Mouse (Mus musculus) liver, embryonic 11.5 days (tissue): ENCODE measurements at regions not wholly inside any gene's neighbourhood (a gene's known extent, or its start where the extent isn't known, plus 50 kb on each side); places are given as distances from the start of the nearest gene placed in this dataset.
A peak's percentile ranks its signal among the peaks of the same experiment; 100 is the strongest.

ENCODE experiments used
- ATAC-seq: fragments of 200-750 bp; cut with Nextera tagmentation; replicated peaks from 2 replicates; pipeline ENCODE4 v1.8.0; 2017; ENCODE audit warnings: moderate number of reproducible peaks, mild to moderate bottlenecking, moderate TSS enrichment, moderate library complexity; ENCODE audit not compliant: low FRiP score
- DNase-seq: peaks from one replicate; pipeline ENCODE4 v3.0.0-alpha.2; 2017; ENCODE audit warnings: low spot score
- H3K27ac ChIP-seq: fragments of 300-500 bp; sonication (generic); 2 replicates; pipeline ENCODE4 v1.5.1; 2014; ENCODE audit warnings: mild to moderate bottlenecking, low read depth, low read length, control low read depth
- H3K27me3 ChIP-seq: fragments of 300-500 bp; sonication (generic); replicated peaks from 2 replicates; pipeline ENCODE4 v1.6.1; 2014; ENCODE audit warnings: low read length, mixed read lengths; ENCODE audit not compliant: control insufficient read depth, insufficient read depth
- H3K36me3 ChIP-seq: fragments of 300-500 bp; sonication (generic); 2 replicates; pipeline ENCODE4 v1.6.1; 2014; ENCODE audit warnings: mild to moderate bottlenecking, low read length, moderate library complexity, mixed read lengths; ENCODE audit not compliant: control insufficient read depth, insufficient read depth
- H3K4me1 ChIP-seq: fragments of 300-500 bp; sonication (generic); replicated peaks from 2 replicates; pipeline ENCODE4 v1.6.1; 2014; ENCODE audit warnings: low read length, mixed read lengths; ENCODE audit not compliant: control insufficient read depth, insufficient read depth
- H3K4me2 ChIP-seq: fragments of 300-500 bp; sonication (generic); 2 replicates; pipeline ENCODE4 v1.6.1; 2014; ENCODE audit warnings: mild to moderate bottlenecking, control low read depth, moderate library complexity
- H3K4me3 ChIP-seq: fragments of 300-500 bp; sonication (generic); 2 replicates; pipeline ENCODE4 v1.5.1; 2014; ENCODE audit warnings: low read depth, low read length, control low read depth
- H3K9ac ChIP-seq: fragments of 300-500 bp; sonication (generic); 2 replicates; pipeline ENCODE4 v1.6.1; 2014; ENCODE audit warnings: low read depth, low read length, control low read depth
- H3K9me3 ChIP-seq: fragments of 300-500 bp; sonication (generic); 2 replicates; pipeline ENCODE4 v1.6.1; 2016; ENCODE audit warnings: low read length, inconsistent platforms, mixed read lengths; ENCODE audit not compliant: control insufficient read depth
- WGBS: fragments of 180-500 bp; shearing (Covaris S2); extraction: QIAGEN DNeasy Blood & Tissue Kit; methylation state at CpG from one replicate; pipeline ENCODE4 v1.1.7; 2014; 5-methylcytosine and 5-hydroxymethylcytosine counted together

- Histone ChIP-seq H3K4me2 (no peak overlapping the region), H3K4me1 (no peaks in the 10 kb centered on the region), H3K36me3 (no peaks in the 10 kb centered on the region), H3K4me3 (no peak overlapping the region), H3K9ac (no peak overlapping the region), H3K9me3 (no peaks in the 10 kb centered on the region), H3K27ac (no peak overlapping the region), H3K27me3 (no peaks in the 10 kb centered on the region)
- DNase-seq = no peak
- no peak for ATAC-seq
- 77% methylated on average over 2 of the region's 2 CpGs for WGBS
These were observed 51.8 kb upstream of the 1190002N15Rik start for GRCm38 (mm10) chr9:94589672-94590071.

- no peaks in the 10 kb centered on the region for H3K27me3 ChIP-seq
- DNase-seq = no peak
- ATAC-seq = no peak
- no peak overlapping the region for H3K9ac ChIP-seq
- H3K4me3 ChIP-seq = no peak overlapping the region
- peaks cover 3% of the 10 kb centered on the region; the same call in 1 of the 2 replicates for H3K4me1 ChIP-seq
- no peak overlapping the region for H3K27ac ChIP-seq
- 83% methylated on average over 2 of the region's 2 CpGs for WGBS
- H3K4me2 ChIP-seq = no peak overlapping the region
- H3K9me3 ChIP-seq = no peaks in the 10 kb centered on the region
- H3K36me3 ChIP-seq = no peaks in the 10 kb centered on the region
These were observed 64.7 kb upstream of the Slc9a9 start for GRCm38 (mm10) chr9:94604993-94605392.

- 71% methylated on average over 2 of the region's 2 CpGs for WGBS
These were observed 63.3 kb upstream of the Slc9a9 start for GRCm38 (mm10) chr9:94606422-94606821.

GRCm38 (mm10) chr9:94607011-94607749, 62.5 kb upstream of the Slc9a9 start:
- ATAC-seq (peak; percentile 70), DNase-seq (no peak)
- Histone ChIP-seq H3K9ac (no peak overlapping the region), H3K36me3 (no peaks in the 10 kb centered on the region), H3K4me3 (no peak overlapping the region), H3K4me2 (no peak overlapping the region), H3K27ac (no peak overlapping the region), H3K27me3 (no peaks in the 10 kb centered on the region), H3K9me3 (no peaks in the 10 kb centered on the region), H3K4me1 (peaks cover 3% of the 10 kb centered on the region; the same call in 1 of the 2 replicates)
- WGBS = 65% methylated on average over 13 of the region's 13 CpGs

More at GRCm38 (mm10) chr9:94606422-94606821, 63.3 kb upstream of the Slc9a9 start:
- Histone ChIP-seq H3K27ac (no peak overlapping the region), H3K36me3 (no peaks in the 10 kb centered on the region), H3K4me2 (no peak overlapping the region), H3K27me3 (no peaks in the 10 kb centered on the region), H3K4me3 (no peak overlapping the region), H3K9ac (no peak overlapping the region), H3K9me3 (no peaks in the 10 kb centered on the region), H3K4me1 (peaks cover 3% of the 10 kb centered on the region; the same call in 1 of the 2 replicates)
- no peak for ATAC-seq
- no peak for DNase-seq

- no peak overlapping the region for H3K4me2 ChIP-seq
- no peak overlapping the region for H3K4me3 ChIP-seq
- H3K9ac ChIP-seq = no peak overlapping the region
- DNase-seq (no peak), ATAC-seq (peak; percentile 62)
- H3K27me3 ChIP-seq = no peaks in the 10 kb centered on the region
- H3K27ac ChIP-seq = no peak overlapping the region
- no peaks in the 10 kb centered on the region for H3K36me3 ChIP-seq
- peaks cover 3% of the 10 kb centered on the region; the same call in 1 of the 2 replicates for H3K4me1 ChIP-seq
- H3K9me3 ChIP-seq = no peaks in the 10 kb centered on the region
- 51% methylated on average over 2 of the region's 2 CpGs for WGBS
These were observed 62.0 kb upstream of the Slc9a9 start for GRCm38 (mm10) chr9:94607750-94608106.

GRCm38 (mm10) chr9:94610101-94610500, 59.6 kb upstream of the Slc9a9 start:
- no peak overlapping the region for H3K27ac ChIP-seq
- no peak overlapping the region for H3K4me3 ChIP-seq
- no peak overlapping the region for H3K4me2 ChIP-seq
- H3K27me3 ChIP-seq = no peaks in the 10 kb centered on the region
- H3K36me3 ChIP-seq = no peaks in the 10 kb centered on the region
- ATAC-seq (no peak), DNase-seq (no peak)
- 77% methylated on average over 3 of the region's 3 CpGs for WGBS
- H3K4me1 ChIP-seq = peaks cover 3% of the 10 kb centered on the region; the same call in 1 of the 2 replicates
- H3K9me3 ChIP-seq = no peaks in the 10 kb centered on the region
- no peak overlapping the region for H3K9ac ChIP-seq

GRCm38 (mm10) chr9:94610600-94611337, 58.9 kb upstream of the Slc9a9 start:
- no peak overlapping the region for H3K9ac ChIP-seq
- ATAC-seq = no peak
- 77% methylated on average over 5 of the region's 5 CpGs for whole genome bisulfite sequencing

GRCm38 (mm10) chr9:94613891-94614671, 55.6 kb upstream of the Slc9a9 start:
- DNase-seq (no peak), ATAC-seq (peak; percentile 82)
- Histone ChIP-seq H3K27ac (no peak overlapping the region), H3K4me2 (no peak overlapping the region), H3K4me1 (no peaks in the 10 kb centered on the region), H3K4me3 (no peak overlapping the region), H3K9me3 (no peaks in the 10 kb centered on the region), H3K9ac (no peak overlapping the region), H3K36me3 (no peaks in the 10 kb centered on the region), H3K27me3 (no peaks in the 10 kb centered on the region)
- WGBS = 30% methylated on average over 6 of the region's 6 CpGs

More at GRCm38 (mm10) chr9:94610600-94611337, 58.9 kb upstream of the Slc9a9 start:
- Histone ChIP-seq H3K9me3 (no peaks in the 10 kb centered on the region), H3K27me3 (no peaks in the 10 kb centered on the region), H3K36me3 (no peaks in the 10 kb centered on the region), H3K27ac (no peak overlapping the region), H3K4me2 (no peak overlapping the region), H3K4me1 (peaks cover 3% of the 10 kb centered on the region; the same call in 1 of the 2 replicates), H3K4me3 (no peak overlapping the region)
- DNase-seq = no peak
